Mouse (Mus musculus) erythroblast, embryonic 14.5 days (primary cell): ENCODE results near the gene Cdk14.

Source experiments
- GATA1 ChIP-seq: IDR thresholded peaks from 2 replicates; pipeline ENCODE4 v1.6.1; 2012; ENCODE audit warnings: low read length, inconsistent platforms, mixed read lengths
- TAL1 ChIP-seq: IDR thresholded peaks from 3 replicates; pipeline ENCODE4 v1.6.1; 2012; ENCODE audit warnings: low read length, inconsistent platforms, mixed read lengths

GRCm38 (mm10) chr5:5109017-5109416 is 311.1 kb downstream of the Cdk14 start:
- TF ChIP-seq GATA1 (no peak), TAL1 (no peak)
